Mouse (Mus musculus): ENCODE results near the gene Dhcr7.

GRCm38 (mm10) chr7:143819201-143819600 lies 3.7 kb upstream of the Dhcr7 start:
- TF ChIP-seq POLR2A (IDR thresholded peaks at IDR 0.05; ENCODE audit: borderline replicate concordance, insufficient read depth, low read length) (no peak), CTCF (IDR thresholded peaks at IDR 0.05; ENCODE audit: borderline replicate concordance, insufficient read depth, low read depth, low read length) (no peak)

All from cerebellum, adult 2 months (tissue).